In the genomic region with DNA sequence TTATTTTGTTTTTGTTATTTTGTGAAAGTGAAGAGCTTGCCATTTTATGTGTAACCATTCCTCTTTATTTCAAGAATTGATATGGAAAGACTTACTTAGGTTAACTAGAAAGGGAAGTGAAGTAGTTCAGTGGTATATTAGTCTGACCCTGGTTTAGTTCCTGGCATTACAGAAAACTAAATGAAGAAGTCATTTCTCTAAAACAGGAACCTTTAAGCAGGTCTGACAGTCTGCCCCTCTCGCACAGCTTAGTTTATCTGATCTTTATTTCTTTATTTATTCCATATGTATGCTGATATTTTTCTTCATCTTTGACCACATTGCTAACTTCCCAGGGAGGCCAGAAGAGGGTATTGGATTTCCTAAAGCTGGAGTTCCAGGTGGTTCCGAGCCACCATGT, we compare ENCODE assay signal across 10 mouse cellular contexts.
"Had no signal": no experiment of that assay in that cellular context is flagged by ENCODE, and none has a peak within 500 bp of the region (broad histone marks: within the 10 kb centered on the region; RNA-seq: fewer than 3 reads in every experiment).

No protein-coding gene starts in this region.

- H3K9ac ChIP-seq: neural tube, embryonic 12.5 days; neural tube, embryonic 13.5 days; neural tube, embryonic 15.5 days; stomach, embryonic 15.5 days had no signal

- H3K9me3 ChIP-seq: neural tube, embryonic 12.5 days; neural tube, embryonic 13.5 days; neural tube, embryonic 15.5 days; stomach, embryonic 15.5 days had no signal

- H3K27me3 ChIP-seq: neural tube, embryonic 12.5 days; neural tube, embryonic 13.5 days; neural tube, embryonic 15.5 days; stomach, embryonic 15.5 days had no signal

- DNase-seq: right cerebral cortex, adult 18-20 months; right cerebral cortex, postnatal 14 days; right cerebral cortex, postnatal 25 days; right cerebral cortex, postnatal 4 days; thymus, adult 18-20 months had no signal

- H3K4me1 ChIP-seq: neural tube, embryonic 12.5 days; neural tube, embryonic 13.5 days; neural tube, embryonic 15.5 days; stomach, embryonic 15.5 days had no signal

- H3K4me3 ChIP-seq: neural tube, embryonic 12.5 days; neural tube, embryonic 13.5 days; neural tube, embryonic 15.5 days; stomach, embryonic 15.5 days had no signal

- H3K27ac ChIP-seq: neural tube, embryonic 12.5 days; neural tube, embryonic 13.5 days; neural tube, embryonic 15.5 days; stomach, embryonic 15.5 days; stomach, postnatal 0 days had no signal

- H3K4me2 ChIP-seq: neural tube, embryonic 12.5 days; neural tube, embryonic 13.5 days; neural tube, embryonic 15.5 days; stomach, embryonic 15.5 days had no signal
